Mouse (Mus musculus) CD4-positive, CD25-positive, alpha-beta regulatory T cell, adult 4 months (primary cell): ENCODE data around the gene Zbtb5. TPM values are rescaled to one million over a fixed set of nuclear protein-coding genes. Genes with fewer than 3 reads are reported as not detected.
"Not testable (repeated sequence)": the region's sequence is repeated elsewhere in the genome, so short reads cannot be mapped to it uniquely, and the experiment has no call there.

ENCODE experiments used
- ATAC-seq: one replicate; pipeline ENCODE4 v1.8.0; 2017
- polyA plus RNA-seq, 2 experiments: library from polyadenylated mRNA; unstranded; fragments of 100-300 nt; shearing (Covaris generic); gene quantifications; one replicate each; pipeline ENCODE4 v1.2.1; 2017

Gene Zbtb5
- polyA plus RNA-seq, 2 experiments from 2014 or later: 8.4 to 9.5 TPM

DNA sequence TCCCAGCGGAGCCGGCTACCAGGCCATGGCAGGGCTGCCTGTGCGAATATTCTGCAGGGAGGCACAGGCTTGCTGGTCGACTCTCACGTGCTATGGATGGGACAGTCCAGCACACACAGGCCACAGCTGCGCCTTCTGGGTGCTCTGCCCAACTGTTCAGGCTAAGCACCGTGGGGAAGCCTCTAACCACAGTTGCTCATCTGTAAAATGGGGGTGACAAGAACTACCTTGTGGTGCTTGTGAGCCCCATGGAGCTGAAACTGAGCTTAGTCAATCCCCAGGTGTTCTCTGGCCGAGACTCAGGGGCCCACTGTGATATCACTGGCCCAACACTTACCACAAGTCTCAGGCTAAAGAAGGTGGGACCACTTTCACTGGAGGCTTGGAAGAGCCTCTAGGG lies 44.8 kb downstream of the Zbtb5 start:
- ATAC-seq: no peak

- no peak for ATAC-seq
Measured at GRCm38 (mm10) chr4:44965736-44966135, 46.5 kb downstream of the Zbtb5 start.

- no peak for ATAC-seq
Measured at GRCm38 (mm10) chr4:44965175-44965574, 47.0 kb downstream of the Zbtb5 start.

DNA sequence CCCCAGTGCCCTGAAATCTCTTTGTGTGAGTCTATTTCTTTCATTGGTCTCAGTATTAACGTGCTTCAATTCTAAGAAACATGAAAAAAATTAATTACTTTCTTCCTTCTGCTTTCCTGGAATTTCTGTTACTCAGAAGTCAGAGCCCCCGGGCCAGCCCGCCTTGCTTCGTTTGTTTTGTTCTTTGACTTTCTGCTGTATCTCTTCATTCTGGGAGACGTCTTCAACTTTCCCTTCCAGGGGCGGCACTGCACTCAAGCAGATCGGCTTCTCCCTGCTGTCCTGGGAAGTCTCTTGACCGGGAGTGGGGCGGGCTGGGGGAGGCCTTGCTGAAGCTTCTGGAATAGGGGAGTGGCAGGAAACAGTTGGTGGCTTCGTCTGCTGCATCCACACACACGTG lies 49.1 kb downstream of the Zbtb5 start:
- no peak for ATAC-seq

DNA sequence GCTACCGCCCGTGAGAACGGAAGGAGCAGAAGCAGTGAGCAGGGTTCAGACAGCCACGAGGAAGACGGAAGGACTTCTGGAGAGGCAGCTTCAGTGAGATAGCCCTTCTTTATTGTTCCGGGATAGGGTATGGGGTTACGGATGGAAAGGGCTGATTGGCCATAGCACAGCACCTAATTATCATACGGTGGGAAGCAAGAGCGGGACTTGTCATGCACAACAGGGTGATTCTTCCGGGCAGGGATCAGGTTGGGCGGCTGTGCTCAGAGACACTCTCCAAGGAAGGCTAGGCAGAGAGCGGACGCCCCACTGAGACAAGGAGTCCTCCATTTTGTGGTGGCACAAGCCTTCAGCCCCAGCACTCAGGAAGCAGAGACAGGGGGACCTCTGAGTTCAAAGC lies 53.0 kb downstream of the Zbtb5 start:
- no peak for ATAC-seq

DNA sequence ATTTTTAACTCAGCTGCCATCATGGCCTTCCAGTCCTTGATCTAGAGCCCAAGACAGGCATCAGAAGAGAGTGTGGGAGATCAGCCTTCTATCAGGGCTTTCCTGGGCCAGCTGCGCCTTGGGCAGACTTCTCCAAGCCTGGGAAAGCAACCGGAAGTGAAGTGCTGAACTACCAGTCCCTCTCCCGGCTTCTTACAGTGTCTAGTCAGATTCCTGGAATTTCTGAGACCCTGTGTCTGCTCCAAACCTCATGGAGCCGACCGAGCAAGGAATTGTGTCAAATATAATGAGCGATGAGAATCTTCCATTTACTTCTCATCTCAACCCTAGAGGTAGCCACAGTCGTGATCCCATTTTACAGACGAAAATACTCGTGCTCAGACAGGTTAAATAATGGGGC lies 53.4 kb downstream of the Zbtb5 start:
- ATAC-seq: no peak

GRCm38 (mm10) chr4:44953041-44953440 lies 59.2 kb downstream of the Zbtb5 start:
- ATAC-seq: no peak

- ATAC-seq: no peak
Measured at GRCm38 (mm10) chr4:44948314-44948713, 63.9 kb downstream of the Zbtb5 start.

DNA sequence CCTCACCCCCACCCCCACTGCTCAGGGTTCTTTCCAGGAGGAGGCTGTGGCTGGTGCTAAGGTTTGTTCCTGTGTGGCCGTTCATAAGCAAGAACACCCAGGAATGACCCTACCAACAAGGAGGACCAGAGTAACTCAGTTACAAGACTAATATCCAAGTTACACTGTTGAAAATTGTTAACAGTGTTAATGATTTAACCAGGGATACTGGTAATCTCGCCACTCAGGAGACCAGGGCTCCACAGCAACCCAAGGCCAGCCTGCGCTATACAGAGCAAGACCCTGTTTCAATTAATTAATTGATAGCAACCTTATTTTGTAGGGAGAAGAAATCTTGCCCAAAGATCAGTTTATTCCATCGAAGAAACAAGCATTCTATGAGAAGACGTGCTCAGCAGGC lies 64.7 kb downstream of the Zbtb5 start:
- no peak for ATAC-seq

DNA sequence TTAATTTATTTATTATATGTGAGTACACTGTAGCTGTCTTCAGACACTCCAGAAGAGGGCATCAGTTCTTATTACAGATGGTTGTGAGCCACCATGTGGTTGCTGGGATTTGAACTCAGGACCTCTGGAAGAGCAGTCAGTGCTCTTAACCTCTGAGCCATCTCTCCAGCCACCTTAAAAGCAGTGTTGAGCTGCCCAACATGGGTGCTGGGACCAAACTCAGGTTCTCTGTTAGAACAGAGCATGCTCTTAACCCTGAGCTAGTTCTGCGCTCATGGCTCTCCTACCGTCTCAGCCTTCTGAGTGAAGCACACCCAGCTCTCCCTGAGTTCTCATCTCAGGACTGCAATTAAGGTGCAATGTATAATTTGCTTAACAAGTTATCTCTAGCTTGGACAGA lies 66.1 kb downstream of the Zbtb5 start:
- not testable (repeated sequence) for ATAC-seq

- ATAC-seq: no peak
Measured at GRCm38 (mm10) chr4:44944426-44945075, 67.7 kb downstream of the Zbtb5 start.

GRCm38 (mm10) chr4:44943480-44943879 lies 68.7 kb downstream of the Zbtb5 start:
- ATAC-seq: no peak

DNA sequence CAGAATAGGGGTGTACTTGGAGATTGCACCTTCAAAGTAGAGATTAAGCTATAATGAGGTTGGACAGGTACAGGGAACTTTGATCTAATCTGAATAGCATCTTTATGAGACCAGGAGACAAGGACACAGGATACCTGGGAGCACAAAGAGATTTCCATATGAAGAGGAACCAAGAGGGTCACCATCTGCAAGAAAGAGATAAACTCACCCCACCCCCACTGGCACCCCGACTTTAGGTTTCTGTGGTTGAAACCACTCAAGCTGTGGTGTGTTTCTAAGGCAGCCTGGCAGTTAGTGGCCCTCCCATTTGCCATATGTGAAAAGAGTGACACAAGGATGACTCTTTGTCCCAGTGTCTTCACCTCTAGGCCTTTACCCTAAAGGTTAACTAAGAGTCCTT lies 70.0 kb downstream of the Zbtb5 start:
- no peak for ATAC-seq

Other genes with a start within 250 kb of the Zbtb5 start
- 10 to 100 TPM; 21.8 to 28.4 TPM for gene Grhpr, start 31.0 kb downstream of the Zbtb5 start, polyA plus RNA-seq
- 10 to 100 TPM; 31.1 to 36.6 TPM for gene Polr1e, start 6.2 kb upstream of the Zbtb5 start, polyA plus RNA-seq
- 1 to 10 TPM in 1 of 2 experiments, under 1 TPM in 1; 0.43 to 1.3 TPM for gene Fbxo10, start 72.2 kb upstream of the Zbtb5 start, polyA plus RNA-seq
- 100 to 1,000 TPM; 125 to 132 TPM for gene Tomm5, start 95.7 kb upstream of the Zbtb5 start, polyA plus RNA-seq
- not detected for gene Frmpd1, start 172.5 kb upstream of the Zbtb5 start, polyA plus RNA-seq